8 mouse cellular contexts compared by ENCODE assay signal in the genomic region with DNA sequence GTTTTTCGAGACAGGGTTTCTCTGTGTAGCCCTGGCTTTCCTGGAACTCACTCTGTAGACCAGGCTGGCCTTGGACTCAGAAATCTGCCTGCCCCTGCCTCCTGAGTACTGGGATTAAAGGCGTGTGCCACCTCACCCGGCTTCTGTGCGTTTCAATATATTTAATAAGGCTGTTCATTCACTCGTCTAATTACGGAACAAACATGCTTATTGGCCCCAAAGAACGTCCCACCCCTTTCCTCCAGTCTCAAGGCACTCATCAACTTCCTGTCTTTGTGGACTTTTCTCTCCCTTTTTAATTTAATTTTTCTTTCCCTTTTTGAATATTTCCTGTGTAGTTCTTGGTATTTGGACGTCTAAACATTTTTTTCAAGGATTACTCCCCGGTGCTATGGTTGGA. TPM values are rescaled to one million over a fixed set of nuclear protein-coding genes. Genes with fewer than 3 reads are reported as not detected.
A peak's percentile ranks its signal among the peaks of the same experiment; 100 is the strongest.
DNase-seq lines count a peak whose midpoint lies in the region; ATAC-seq lines count a peak whose summit lies in the region.

No protein-coding gene starts in this region.

- H3K27me3 ChIP-seq in forebrain, embryonic 14.5 days (replicated peaks; ENCODE audit: control insufficient read depth, insufficient read depth, low read length) = 0 out of 2 replicates have a peak, but pooled peaks cover 12% of the 10 kb centered on the region
- no peaks in the 10 kb centered on the region for H3K27me3 ChIP-seq in kidney, embryonic 16.5 days (ENCODE audit: insufficient read depth, low read length)
- H3K27me3 ChIP-seq in midbrain, embryonic 12.5 days = peaks cover 30% of the 10 kb centered on the region

- H3K9ac ChIP-seq in forebrain, embryonic 14.5 days (ENCODE audit: low read length) = no peak overlapping the region
- peak overlapping the region; percentile 67 for H3K9ac ChIP-seq in kidney, embryonic 16.5 days (replicated peaks; ENCODE audit: low read length)
- H3K9ac ChIP-seq in midbrain, embryonic 12.5 days (replicated peaks) = peak overlapping the region; percentile 34; the same call in 1 of the 2 replicates

- H3K4me1 ChIP-seq in forebrain, embryonic 14.5 days (ENCODE audit: control insufficient read depth, insufficient read depth, low read length) = peaks cover 22% of the 10 kb centered on the region
- peaks cover 17% of the 10 kb centered on the region for H3K4me1 ChIP-seq in kidney, embryonic 16.5 days (ENCODE audit: insufficient read depth, low read length)
- H3K4me1 ChIP-seq in midbrain, embryonic 12.5 days = peaks cover 32% of the 10 kb centered on the region

- peak; percentile 60 to 66 for DNase-seq in spleen, postnatal 36 days (ENCODE audit: low spot score in 2 of 2)
- DNase-seq in spleen, adult 12 weeks (ENCODE audit: low spot score) = no peak
- no peak for DNase-seq in forebrain, embryonic 14.5 days (ENCODE audit: low spot score)
- DNase-seq in retina, postnatal 1 day = no peak
- no peak for DNase-seq in adrenal gland, adult (ENCODE audit: inconsistent age in 2 of 2, low spot score in 1 of 2)
- no peak for DNase-seq in layer of hippocampus, adult 9-11 months

- peak overlapping the region; percentile 62 for H3K4me2 ChIP-seq in forebrain, embryonic 14.5 days (ENCODE audit: low read length)
- H3K4me2 ChIP-seq in kidney, embryonic 16.5 days (replicated peaks; ENCODE audit: low read depth, low read length) = peak overlapping the region; percentile 81
- peak overlapping the region; percentile 70 for H3K4me2 ChIP-seq in midbrain, embryonic 12.5 days (replicated peaks)

- H3K4me3 ChIP-seq in forebrain, embryonic 14.5 days (ENCODE audit: low read depth, low read length) = no peak overlapping the region
- peak overlapping the region; percentile 67 for H3K4me3 ChIP-seq in kidney, embryonic 16.5 days (ENCODE audit: low read length)
- H3K4me3 ChIP-seq in midbrain, embryonic 12.5 days = no peak overlapping the region

- H3K9me3 ChIP-seq in forebrain, embryonic 14.5 days (replicated peaks; ENCODE audit: control insufficient read depth, low read length) = no peaks in the 10 kb centered on the region
- no peaks in the 10 kb centered on the region for H3K9me3 ChIP-seq in kidney, embryonic 16.5 days (ENCODE audit: low read length)
- no peaks in the 10 kb centered on the region for H3K9me3 ChIP-seq in midbrain, embryonic 12.5 days

- no peaks in the 10 kb centered on the region for H3K36me3 ChIP-seq in forebrain, embryonic 14.5 days (ENCODE audit: control insufficient read depth, insufficient read depth, low read length)
- H3K36me3 ChIP-seq in kidney, embryonic 16.5 days (ENCODE audit: insufficient read depth, low read length) = no peaks in the 10 kb centered on the region
- H3K36me3 ChIP-seq in midbrain, embryonic 12.5 days = no peaks in the 10 kb centered on the region

- 17% methylated on average over 9 of the region's 9 CpGs for WGBS in forebrain, embryonic 14.5 days
- 24% methylated on average over 9 of the region's 9 CpGs for WGBS in kidney, embryonic 16.5 days
- 38% methylated on average over 9 of the region's 9 CpGs for WGBS in midbrain, embryonic 12.5 days

- ATAC-seq in forebrain, embryonic 14.5 days = no peak
- ATAC-seq in kidney, embryonic 16.5 days (ENCODE audit: low FRiP score, low TSS enrichment) = no peak
- no peak for ATAC-seq in midbrain, embryonic 12.5 days (ENCODE audit: low FRiP score, low read depth)

- H3K27ac ChIP-seq in forebrain, embryonic 14.5 days (ENCODE audit: low read depth, low read length) = no peak overlapping the region
- peak overlapping the region; percentile 73; the same call in 1 of the 2 replicates for H3K27ac ChIP-seq in kidney, embryonic 16.5 days (ENCODE audit: low read length)
- no peak overlapping the region for H3K27ac ChIP-seq in midbrain, embryonic 12.5 days (replicated peaks)

RNA-seq across cellular contexts. Expression of gene Pkd1, which starts 1.2 kb away (rescaled TPM):
- polyA plus RNA-seq in forebrain, embryonic 14.5 days (2014; fragmentation: Nextera tagmentation; extraction: Ambion mirVana) = 12.9 and 16.7 TPM in 2 replicates
- 22.5 and 24.3 TPM in 2 replicates for polyA plus RNA-seq in kidney, embryonic 16.5 days (2015; fragmentation: Nextera tagmentation; extraction: Ambion mirVana)
- 25.1 and 27.1 TPM in 2 replicates for polyA plus RNA-seq in midbrain, embryonic 12.5 days (2016; fragmentation: Nextera tagmentation; extraction: Ambion mirVana)

RNA-seq across cellular contexts. Expression of gene Rab26, which starts 14.4 kb away (rescaled TPM):
- polyA plus RNA-seq in forebrain, embryonic 14.5 days (2014; fragmentation: Nextera tagmentation; extraction: Ambion mirVana) = 4.0 TPM in 2 replicates
- polyA plus RNA-seq in kidney, embryonic 16.5 days (2015; fragmentation: Nextera tagmentation; extraction: Ambion mirVana) = 2.8 and 3.0 TPM in 2 replicates
- 1.9 and 2.2 TPM in 2 replicates for polyA plus RNA-seq in midbrain, embryonic 12.5 days (2016; fragmentation: Nextera tagmentation; extraction: Ambion mirVana)

RNA-seq across cellular contexts. Expression of gene Traf7, which starts 20.7 kb away (rescaled TPM):
- polyA plus RNA-seq in forebrain, embryonic 14.5 days (2014; fragmentation: Nextera tagmentation; extraction: Ambion mirVana) = 80.1 and 96.6 TPM in 2 replicates
- 102 and 113 TPM in 2 replicates for polyA plus RNA-seq in kidney, embryonic 16.5 days (2015; fragmentation: Nextera tagmentation; extraction: Ambion mirVana)
- polyA plus RNA-seq in midbrain, embryonic 12.5 days (2016; fragmentation: Nextera tagmentation; extraction: Ambion mirVana) = 92.4 and 94.9 TPM in 2 replicates

Comparison
In these comparisons a context has a peak if more than half of its experiments do, and no peak if none do; other contexts are left out.
1. DNase-seq: peak in spleen, postnatal 36 days (2 of 2); none in spleen, adult 12 weeks (single experiment), forebrain, embryonic 14.5 days (single experiment), retina, postnatal 1 day (single experiment), adrenal gland, adult (0 of 2) and layer of hippocampus, adult 9-11 months (single experiment).
2. Peak in every context shown above with its lines, with median percentiles within 50 percentile points of each other: H3K4me2 ChIP-seq.